Mouse (Mus musculus) ES-CJ7 (cell line): ENCODE measurements around the gene Ppp1r36.
"Not testable (repeated sequence)": the region's sequence is repeated elsewhere in the genome, so short reads cannot be mapped to it uniquely, and the experiment has no call there.

Source experiments
- DNase-seq: peaks from one replicate; pipeline ENCODE4 v3.0.0; 2011; ENCODE audit warnings: low read depth, low spot score

Ppp1r36 gene

GRCm38 (mm10) chr12:76446201-76446600 lies 28.9 kb downstream of the Ppp1r36 start:
- no peak for DNase-seq

- DNase-seq, result no peak
Measured at GRCm38 (mm10) chr12:76448127-76448526, 30.8 kb downstream of the Ppp1r36 start.

GRCm38 (mm10) chr12:76452203-76452602 lies 34.9 kb downstream of the Ppp1r36 start:
- no peak for DNase-seq

GRCm38 (mm10) chr12:76458445-76458844 lies 41.1 kb downstream of the Ppp1r36 start:
- DNase-seq, result not testable (repeated sequence)

GRCm38 (mm10) chr12:76459032-76459431 lies 41.7 kb downstream of the Ppp1r36 start:
- DNase-seq, result peak; percentile 43

- no peak for DNase-seq
Measured at GRCm38 (mm10) chr12:76463391-76463790, 46.1 kb downstream of the Ppp1r36 start.

GRCm38 (mm10) chr12:76464651-76465252 lies 47.4 kb downstream of the Ppp1r36 start:
- DNase-seq, result no peak

- no peak for DNase-seq
Measured at GRCm38 (mm10) chr12:76466651-76467050, 49.3 kb downstream of the Ppp1r36 start.

GRCm38 (mm10) chr12:76467256-76467655 lies 49.9 kb downstream of the Ppp1r36 start:
- DNase-seq, result no peak

- DNase-seq, result peak; percentile 66
Measured at GRCm38 (mm10) chr12:76472046-76472445, 54.7 kb downstream of the Ppp1r36 start.

- DNase-seq, result peak; percentile 39
Measured at GRCm38 (mm10) chr12:76473562-76474245, 56.4 kb downstream of the Ppp1r36 start.

- DNase-seq, result peak; percentile 80
Measured at GRCm38 (mm10) chr12:76474246-76474583, 56.9 kb downstream of the Ppp1r36 start.

GRCm38 (mm10) chr12:76474802-76475201 lies 57.5 kb downstream of the Ppp1r36 start:
- DNase-seq, result no peak

GRCm38 (mm10) chr12:76476146-76476545 lies 58.8 kb downstream of the Ppp1r36 start:
- DNase-seq, result no peak

- DNase-seq, result no peak
Measured at GRCm38 (mm10) chr12:76478309-76479023, 61.1 kb downstream of the Ppp1r36 start.

GRCm38 (mm10) chr12:76479174-76479573 lies 61.8 kb downstream of the Ppp1r36 start:
- DNase-seq, result no peak

GRCm38 (mm10) chr12:76479836-76480495 lies 62.6 kb downstream of the Ppp1r36 start:
- no peak for DNase-seq

GRCm38 (mm10) chr12:76482446-76482845 lies 65.1 kb downstream of the Ppp1r36 start:
- DNase-seq, result no peak

GRCm38 (mm10) chr12:76482948-76483347 lies 65.6 kb downstream of the Ppp1r36 start:
- no peak for DNase-seq

GRCm38 (mm10) chr12:76484881-76485280 lies 67.5 kb downstream of the Ppp1r36 start:
- DNase-seq, result no peak

GRCm38 (mm10) chr12:76485381-76485780 lies 68.0 kb downstream of the Ppp1r36 start:
- no peak for DNase-seq

- no peak for DNase-seq
Measured at GRCm38 (mm10) chr12:76486943-76487342, 69.6 kb downstream of the Ppp1r36 start.
